ENCODE assay signal across 8 mouse cellular contexts in the genomic region with DNA sequence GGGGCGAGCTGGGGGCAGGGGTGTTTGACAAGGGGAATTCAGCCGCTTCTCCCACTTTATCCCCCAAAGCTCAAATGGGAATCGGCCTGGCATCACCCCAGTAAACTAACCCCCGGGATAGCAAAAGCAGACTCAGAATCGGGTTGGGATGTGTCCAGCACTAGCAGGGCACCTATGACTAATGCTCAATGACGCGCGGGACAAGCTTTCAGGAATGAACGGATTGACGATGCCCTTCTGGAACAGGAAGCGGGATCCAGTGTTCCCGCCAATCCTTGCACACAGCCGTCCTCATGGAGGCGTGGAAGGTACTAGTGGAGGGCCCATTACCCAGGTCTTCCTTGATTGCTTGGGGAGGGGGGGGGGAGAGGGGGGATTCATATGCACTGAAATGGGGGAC. TPM values are rescaled to one million over a fixed set of nuclear protein-coding genes. Genes with fewer than 3 reads are reported as not detected.
A peak's percentile ranks its signal among the peaks of the same experiment; 100 is the strongest.
DNase-seq lines count a peak whose midpoint lies in the region; ATAC-seq and TF ChIP-seq lines count a peak whose summit lies in the region.

No protein-coding gene starts in this region.

- H3K4me3 ChIP-seq in bone marrow, adult 2 months (replicated peaks; ENCODE audit: control insufficient read depth, low read depth, low read length) = peak overlapping the region; percentile 100
- H3K4me3 ChIP-seq in forebrain, embryonic 12.5 days (replicated peaks) = peak overlapping the region; percentile 90
- H3K4me3 ChIP-seq in intestine, postnatal 0 days (ENCODE audit: low read depth, low read length) = peak overlapping the region; percentile 93
- peak overlapping the region; percentile 2 for H3K4me3 ChIP-seq in lung, adult 2 months (replicated peaks; ENCODE audit: extremely low read depth, low read depth, low read length)
- peak overlapping the region; percentile 99 for H3K4me3 ChIP-seq in stomach, embryonic 15.5 days (replicated peaks)

- peaks cover 14% of the 10 kb centered on the region for H3K36me3 ChIP-seq in forebrain, embryonic 12.5 days (replicated peaks)
- no peaks in the 10 kb centered on the region; the same call in 1 of the 2 replicates for H3K36me3 ChIP-seq in intestine, postnatal 0 days (ENCODE audit: control insufficient read depth, insufficient read depth)
- 0 out of 2 replicates have a peak, but pooled peaks cover 3% of the 10 kb centered on the region for H3K36me3 ChIP-seq in stomach, embryonic 15.5 days

- H3K27ac ChIP-seq in bone marrow, adult 2 months (ENCODE audit: control insufficient read depth, insufficient read depth, low read depth, low read length, poor library complexity) = no peak overlapping the region
- H3K27ac ChIP-seq in forebrain, embryonic 12.5 days = no peak overlapping the region
- H3K27ac ChIP-seq in intestine, postnatal 0 days (ENCODE audit: low read depth, low read length) = no peak overlapping the region
- H3K27ac ChIP-seq in stomach, embryonic 15.5 days = peak overlapping the region; percentile 97

- no peaks in the 10 kb centered on the region for H3K9me3 ChIP-seq in forebrain, embryonic 12.5 days
- no peaks in the 10 kb centered on the region for H3K9me3 ChIP-seq in intestine, postnatal 0 days (ENCODE audit: control insufficient read depth)
- no peaks in the 10 kb centered on the region for H3K9me3 ChIP-seq in stomach, embryonic 15.5 days

- WGBS in bone marrow, adult 2 months = 10% methylated on average over 14 of the region's 14 CpGs
- WGBS in forebrain, embryonic 12.5 days = 20% methylated on average over 14 of the region's 14 CpGs
- 6% methylated on average over 14 of the region's 14 CpGs for WGBS in intestine, postnatal 0 days
- WGBS in lung, adult 2 months = 6% methylated on average over 14 of the region's 14 CpGs
- WGBS in stomach, embryonic 15.5 days = 8% methylated on average over 14 of the region's 14 CpGs

- ATAC-seq in forebrain, embryonic 12.5 days (ENCODE audit: low FRiP score) = no peak
- peak; percentile 42 for ATAC-seq in intestine, postnatal 0 days
- ATAC-seq in stomach, embryonic 15.5 days (ENCODE audit: insufficient read depth, low FRiP score, low read depth) = no peak

- TF ChIP-seq CTCF in bone marrow, adult 2 months (IDR thresholded peaks at IDR 0.05; ENCODE audit: control insufficient read depth, insufficient read depth, low read length) = no peak
- no peak for TF ChIP-seq CTCF in intestine, postnatal 0 days (IDR thresholded peaks at IDR 0.05; ENCODE audit: low read depth)
- TF ChIP-seq CTCF in lung, adult 2 months (IDR thresholded peaks at IDR 0.05; ENCODE audit: insufficient read depth, low read length) = no peak

- DNase-seq in retina, embryonic 14.5 days (ENCODE audit: low spot score) = peak; percentile 17
- DNase-seq in retina, postnatal 1 day = no peak
- no peak for DNase-seq in lung, adult 2 months
- DNase-seq in spleen, postnatal 4 days (ENCODE audit: low spot score in 2 of 2) = no peak

- H3K27me3 ChIP-seq in forebrain, embryonic 12.5 days = no peaks in the 10 kb centered on the region
- no peaks in the 10 kb centered on the region for H3K27me3 ChIP-seq in intestine, postnatal 0 days (replicated peaks; ENCODE audit: control insufficient read depth, insufficient read depth, low read length)
- no peaks in the 10 kb centered on the region for H3K27me3 ChIP-seq in stomach, embryonic 15.5 days (replicated peaks)

- TF ChIP-seq POLR2A in bone marrow, adult 2 months (IDR thresholded peaks at IDR 0.05; ENCODE audit: borderline replicate concordance, control insufficient read depth, low read depth, low read length) = no peak
- no peak for TF ChIP-seq POLR2A in lung, adult 2 months (IDR thresholded peaks at IDR 0.05; ENCODE audit: borderline replicate concordance, extremely low read depth, low read depth, low read length)

- H3K4me1 ChIP-seq in bone marrow, adult 2 months (ENCODE audit: control insufficient read depth, insufficient read depth, low read length) = peaks cover 1% of the 10 kb centered on the region; the same call in 1 of the 2 replicates
- peaks cover 19% of the 10 kb centered on the region for H3K4me1 ChIP-seq in forebrain, embryonic 12.5 days
- H3K4me1 ChIP-seq in intestine, postnatal 0 days (replicated peaks; ENCODE audit: control insufficient read depth, insufficient read depth, low read length) = 0 out of 2 replicates have a peak, but pooled peaks cover 4% of the 10 kb centered on the region
- H3K4me1 ChIP-seq in lung, adult 2 months (ENCODE audit: control insufficient read depth, insufficient read depth, low read length) = peaks cover 6% of the 10 kb centered on the region; the same call in 1 of the 2 replicates
- peaks cover 15% of the 10 kb centered on the region for H3K4me1 ChIP-seq in stomach, embryonic 15.5 days

- peak overlapping the region; percentile 82 for H3K4me2 ChIP-seq in forebrain, embryonic 12.5 days
- H3K4me2 ChIP-seq in intestine, postnatal 0 days (replicated peaks; ENCODE audit: low read depth) = peak overlapping the region; percentile 96
- peak overlapping the region; percentile 81 for H3K4me2 ChIP-seq in stomach, embryonic 15.5 days

- H3K9ac ChIP-seq in forebrain, embryonic 12.5 days = peak overlapping the region; percentile 94
- peak overlapping the region; percentile 66 for H3K9ac ChIP-seq in intestine, postnatal 0 days (ENCODE audit: low read depth, low read length)
- H3K9ac ChIP-seq in stomach, embryonic 15.5 days = peak overlapping the region; percentile 87

RNA-seq across cellular contexts. Expression of a gene that starts 8.2 kb away (rescaled TPM):
- 83.7 and 98.4 TPM in 2 replicates for polyA plus RNA-seq in bone marrow, adult 2 months (2011; ENCODE audit: insufficient read depth, insufficient read length, low replicate concordance, missing spikeins)
- 134 and 153 TPM in 2 replicates for polyA plus RNA-seq in forebrain, embryonic 12.5 days (2016; fragmentation: Nextera tagmentation; extraction: Ambion mirVana)
- 18.5 and 19.2 TPM in 2 replicates for polyA plus RNA-seq in intestine, postnatal 0 days (2015; fragmentation: Nextera tagmentation; extraction: Ambion mirVana)
- 20.5 and 22.8 TPM in 2 replicates for polyA plus RNA-seq in lung, adult 2 months (2012; rRNA removed)
- 74.7 and 76.0 TPM in 2 replicates for polyA plus RNA-seq in stomach, embryonic 15.5 days (2015; fragmentation: Nextera tagmentation; extraction: Ambion mirVana)

RNA-seq across cellular contexts. Expression of a gene that starts 25.1 kb away (rescaled TPM):
- 0.84 and 2.2 TPM in 2 replicates for polyA plus RNA-seq in bone marrow, adult 2 months (2011; ENCODE audit: insufficient read depth, insufficient read length, low replicate concordance, missing spikeins)
- 13.1 and 16.5 TPM in 2 replicates for polyA plus RNA-seq in forebrain, embryonic 12.5 days (2016; fragmentation: Nextera tagmentation; extraction: Ambion mirVana)
- polyA plus RNA-seq in intestine, postnatal 0 days (2015; fragmentation: Nextera tagmentation; extraction: Ambion mirVana) = 9.5 and 11.4 TPM in 2 replicates
- 24.2 and 32.1 TPM in 2 replicates for polyA plus RNA-seq in lung, adult 2 months (2012; rRNA removed)
- polyA plus RNA-seq in stomach, embryonic 15.5 days (2015; fragmentation: Nextera tagmentation; extraction: Ambion mirVana) = 39.4 and 40.1 TPM in 2 replicates

RNA-seq across cellular contexts. Expression of a gene that starts 51.1 kb away (rescaled TPM):
- 13.8 and 27.4 TPM in 2 replicates for polyA plus RNA-seq in bone marrow, adult 2 months (2011; ENCODE audit: insufficient read depth, insufficient read length, low replicate concordance, missing spikeins)
- 110 and 111 TPM in 2 replicates for polyA plus RNA-seq in forebrain, embryonic 12.5 days (2016; fragmentation: Nextera tagmentation; extraction: Ambion mirVana)
- 107 and 113 TPM in 2 replicates for polyA plus RNA-seq in intestine, postnatal 0 days (2015; fragmentation: Nextera tagmentation; extraction: Ambion mirVana)
- polyA plus RNA-seq in lung, adult 2 months (2012; rRNA removed) = 113 and 130 TPM in 2 replicates
- 129 and 133 TPM in 2 replicates for polyA plus RNA-seq in stomach, embryonic 15.5 days (2015; fragmentation: Nextera tagmentation; extraction: Ambion mirVana)

RNA-seq across cellular contexts. Expression of a gene that starts 53.0 kb away (rescaled TPM):
- polyA plus RNA-seq in bone marrow, adult 2 months (2011; ENCODE audit: insufficient read depth, insufficient read length, low replicate concordance, missing spikeins) = 62.7 and 99.1 TPM in 2 replicates
- 313 and 319 TPM in 2 replicates for polyA plus RNA-seq in forebrain, embryonic 12.5 days (2016; fragmentation: Nextera tagmentation; extraction: Ambion mirVana)
- 131 and 138 TPM in 2 replicates for polyA plus RNA-seq in intestine, postnatal 0 days (2015; fragmentation: Nextera tagmentation; extraction: Ambion mirVana)
- polyA plus RNA-seq in lung, adult 2 months (2012; rRNA removed) = 88.4 and 93.6 TPM in 2 replicates
- 283 and 327 TPM in 2 replicates for polyA plus RNA-seq in stomach, embryonic 15.5 days (2015; fragmentation: Nextera tagmentation; extraction: Ambion mirVana)

Comparison
In these comparisons a context has a peak if more than half of its experiments do, and no peak if none do; other contexts are left out.
1. H3K4me3 ChIP-seq: peak in every context shown above with its lines; median percentile 100 in bone marrow, adult 2 months; 99 in stomach, embryonic 15.5 days; 93 in intestine, postnatal 0 days; 90 in forebrain, embryonic 12.5 days; 2 in lung, adult 2 months.